Mouse (Mus musculus) monocyte, adult 5-6 weeks (primary cell): Measurements from ENCODE around the gene Fam207a. TPM values are rescaled to one million over a fixed set of nuclear protein-coding genes. Genes with fewer than 3 reads are reported as not detected.
A peak's percentile ranks its signal among the peaks of the same experiment; 100 is the strongest.

Experiments
- ATAC-seq: fragments of 153-309, 156-312 bp; replicated peaks from 2 replicates; pipeline ENCODE4 v1.8.0; 2017; ENCODE audit warnings: mild to moderate bottlenecking; ENCODE audit not compliant: low TSS enrichment, insufficient number of reproducible peaks, severe bottlenecking, poor library complexity, low FRiP score
- total RNA-seq: library from RNA; stranded (forward); fragments of 200-1000, 200-491, 200-594 nt; gene quantifications from 3 replicates; pipeline ENCODE4 v1.2.3, GENCODE M21; 2017

Gene Fam207a
- total RNA-seq, result 24.9 to 35.4 TPM (median 27.8 TPM) in 3 replicates

- peak; percentile 47 for ATAC-seq
Observed at GRCm38 (mm10) chr10:77515385-77516348, at the start of gene Fam207a. Fam207a (minus strand) TSS chr10:77515785.

GRCm38 (mm10) chr10:77565005-77565404 lies 49.4 kb upstream of the Fam207a start:
- no peak for ATAC-seq

GRCm38 (mm10) chr10:77561508-77561907 lies 45.9 kb upstream of the Fam207a start:
- ATAC-seq, result no peak

GRCm38 (mm10) chr10:77560830-77561229 lies 45.2 kb upstream of the Fam207a start:
- ATAC-seq, result no peak

- no peak for ATAC-seq
Observed at GRCm38 (mm10) chr10:77560090-77560489, 44.5 kb upstream of the Fam207a start.

- ATAC-seq, result no peak
Observed at GRCm38 (mm10) chr10:77557641-77558040, 42.1 kb upstream of the Fam207a start.

- no peak for ATAC-seq
Observed at GRCm38 (mm10) chr10:77556631-77557030, 41.0 kb upstream of the Fam207a start.

- no peak for ATAC-seq
Observed at GRCm38 (mm10) chr10:77554918-77555317, 39.3 kb upstream of the Fam207a start.

- no peak for ATAC-seq
Observed at GRCm38 (mm10) chr10:77553285-77553684, 37.7 kb upstream of the Fam207a start.

- no peak for ATAC-seq
Observed at GRCm38 (mm10) chr10:77552162-77552561, 36.6 kb upstream of the Fam207a start.

- ATAC-seq, result peak; percentile 90
Observed at GRCm38 (mm10) chr10:77550874-77551273, 35.3 kb upstream of the Fam207a start.

GRCm38 (mm10) chr10:77548576-77548975 lies 33.0 kb upstream of the Fam207a start:
- no peak for ATAC-seq

- ATAC-seq, result no peak
Observed at GRCm38 (mm10) chr10:77544916-77545315, 29.3 kb upstream of the Fam207a start.

- no peak for ATAC-seq
Observed at GRCm38 (mm10) chr10:77543226-77543625, 27.6 kb upstream of the Fam207a start.

GRCm38 (mm10) chr10:77541864-77542666 lies 26.5 kb upstream of the Fam207a start:
- no peak for ATAC-seq

GRCm38 (mm10) chr10:77540576-77541102 lies 25.1 kb upstream of the Fam207a start:
- ATAC-seq, result peak; percentile 24

GRCm38 (mm10) chr10:77539320-77539945 lies 23.8 kb upstream of the Fam207a start:
- ATAC-seq, result no peak

GRCm38 (mm10) chr10:77537215-77538209 lies 21.9 kb upstream of the Fam207a start:
- ATAC-seq, result peak; percentile 2; the same call in 1 of the 2 replicates
